Mouse (Mus musculus) thymus, adult 2 months (tissue): Measurements from ENCODE around the gene Panx2.

Source experiments
- CTCF ChIP-seq: fragments of 200-500 bp; IDR thresholded peaks from 2 replicates; pipeline ENCODE4 v1.5.1; 2012; ENCODE audit warnings: mild to moderate bottlenecking, control low read depth, low read length, moderate library complexity, borderline replicate concordance; ENCODE audit not compliant: control insufficient read depth, poor library complexity, insufficient read depth; ENCODE audit errors: extremely low read depth
- POLR2A ChIP-seq: fragments of 200-500 bp; IDR thresholded peaks from 2 replicates; pipeline ENCODE4 v1.6.1; 2012; ENCODE audit warnings: mild to moderate bottlenecking, low read length, control low read depth, moderate library complexity; ENCODE audit not compliant: control insufficient read depth, poor library complexity, insufficient read depth; ENCODE audit errors: extremely low read depth

GRCm38 (mm10) chr15:89106073-89106472, 46.5 kb downstream of the Panx2 start:
- no peak for TF ChIP-seq POLR2A
- TF ChIP-seq CTCF = no peak
